Mouse (Mus musculus) liver, embryonic 14.5 days (tissue): ENCODE measurements at regions not wholly inside any gene's neighbourhood (a gene's known extent, or its start where the extent isn't known, plus 50 kb on each side); places are given as distances from the start of the nearest gene placed in this dataset.

Experiments
- ATAC-seq: fragments of 200-750 bp; cut with Nextera tagmentation; 2 replicates; pipeline ENCODE4 v1.8.0; 2017; ENCODE audit warnings: moderate number of reproducible peaks, mild to moderate bottlenecking, moderate library complexity; ENCODE audit not compliant: insufficient read depth
- DNase-seq, 3 experiments: peaks; one replicate each; pipeline ENCODE4 v3.0.0-alpha.2; 2012 to 2013; ENCODE audit warnings: low read depth in 3 of 3, low spot score in 3 of 3
- H3K27ac ChIP-seq: fragments of 300-500 bp; sonication (generic); 2 replicates; pipeline ENCODE4 v1.5.1; 2014; ENCODE audit warnings: moderate library complexity, mild to moderate bottlenecking, control low read depth, inconsistent platforms
- H3K27me3 ChIP-seq: fragments of 300-500 bp; sonication (generic); 2 replicates; pipeline ENCODE4 v1.6.1; 2014; ENCODE audit warnings: mild to moderate bottlenecking, low read length, moderate library complexity; ENCODE audit not compliant: control insufficient read depth, insufficient read depth
- H3K36me3 ChIP-seq: fragments of 300-500 bp; sonication (generic); replicated peaks from 2 replicates; pipeline ENCODE4 v1.6.1; 2014; ENCODE audit warnings: low read depth; ENCODE audit not compliant: control insufficient read depth, insufficient read depth
- H3K4me1 ChIP-seq, 2 experiments: fragments of 200-500 bp in 1 of 2; fragments of 300-500 bp in 1 of 2; sonication (generic) in 1 of 2; replicated peaks; 2 replicates each; pipeline ENCODE4 v1.6.1; 2012 to 2014; ENCODE audit warnings: antibody characterized with exemption in 1 of 2, inconsistent platforms in 1 of 2, low read length in 1 of 2; ENCODE audit not compliant: control insufficient read depth in 2 of 2, insufficient read depth in 2 of 2
- H3K4me2 ChIP-seq: fragments of 300-500 bp; sonication (generic); 2 replicates; pipeline ENCODE4 v1.6.1; 2014; ENCODE audit warnings: low read depth, mild to moderate bottlenecking, control low read depth, moderate library complexity
- H3K4me3 ChIP-seq, 2 experiments: fragments of 200-500 bp in 1 of 2; fragments of 300-500 bp in 1 of 2; sonication (generic) in 1 of 2; 2 replicates each; pipeline ENCODE4 v1.5.1; 2012 to 2014; ENCODE audit warnings: low read depth in 2 of 2, low read length in 2 of 2, mild to moderate bottlenecking in 2 of 2, control low read depth in 1 of 2, inconsistent platforms in 1 of 2, moderate library complexity in 1 of 2; ENCODE audit not compliant: insufficient read depth in 1 of 2
- H3K9ac ChIP-seq: fragments of 300-500 bp; sonication (generic); replicated peaks from 2 replicates; pipeline ENCODE4 v1.6.1; 2014; ENCODE audit warnings: mild to moderate bottlenecking, control low read depth, moderate library complexity
- H3K9me3 ChIP-seq: fragments of 300-500 bp; sonication (generic); 2 replicates; pipeline ENCODE4 v1.6.1; 2016; ENCODE audit warnings: low read length, mixed read lengths; ENCODE audit not compliant: control insufficient read depth
- CTCF ChIP-seq: IDR thresholded peaks from 2 replicates; pipeline ENCODE4 v1.5.1; 2016; ENCODE audit warnings: antibody characterized with exemption, low read depth, control low read depth
- EP300 ChIP-seq: IDR thresholded peaks from 2 replicates; pipeline ENCODE4 v1.6.1; 2016; ENCODE audit warnings: antibody characterized with exemption, low read depth
- WGBS: fragments of 180-500 bp; shearing (Covaris S2); extraction: QIAGEN DNeasy Blood & Tissue Kit; methylation state at CpG from one replicate; pipeline ENCODE4 v1.1.7; 2014; ENCODE audit not compliant: insufficient replicate concordance; 5-methylcytosine and 5-hydroxymethylcytosine counted together

DNA sequence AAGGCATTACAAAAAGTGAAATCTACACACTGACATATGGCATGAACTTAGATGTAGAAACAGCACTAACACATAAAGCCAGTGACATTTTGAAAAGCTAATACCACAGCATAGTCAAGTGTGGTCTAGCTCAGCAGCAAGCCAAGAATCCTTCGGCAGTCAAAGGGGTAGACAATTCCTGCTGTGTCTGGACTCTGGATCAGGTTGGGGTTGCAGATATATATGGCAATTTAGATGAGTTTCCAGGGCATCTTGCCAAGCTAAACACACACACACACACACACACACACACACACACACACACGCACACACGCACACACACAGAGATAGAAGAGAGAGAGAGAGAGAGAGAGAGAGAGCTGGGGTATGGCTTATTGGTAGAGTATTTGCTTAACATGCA is 118.2 kb downstream of the Chst1 start:
- H3K4me1 ChIP-seq: no peaks in the 10 kb centered on the region
- 55% methylated on average over 3 of the region's 3 CpGs for WGBS
- DNase-seq: no peak
- TF ChIP-seq CTCF (no peak), EP300 (no peak)
- ATAC-seq: no peak
- no peak overlapping the region for H3K4me3 ChIP-seq
- no peak overlapping the region for H3K9ac ChIP-seq
- no peaks in the 10 kb centered on the region for H3K9me3 ChIP-seq
- no peak overlapping the region for H3K4me2 ChIP-seq
- no peaks in the 10 kb centered on the region for H3K36me3 ChIP-seq
- H3K27ac ChIP-seq: no peak overlapping the region
- H3K27me3 ChIP-seq: no peaks in the 10 kb centered on the region

DNA sequence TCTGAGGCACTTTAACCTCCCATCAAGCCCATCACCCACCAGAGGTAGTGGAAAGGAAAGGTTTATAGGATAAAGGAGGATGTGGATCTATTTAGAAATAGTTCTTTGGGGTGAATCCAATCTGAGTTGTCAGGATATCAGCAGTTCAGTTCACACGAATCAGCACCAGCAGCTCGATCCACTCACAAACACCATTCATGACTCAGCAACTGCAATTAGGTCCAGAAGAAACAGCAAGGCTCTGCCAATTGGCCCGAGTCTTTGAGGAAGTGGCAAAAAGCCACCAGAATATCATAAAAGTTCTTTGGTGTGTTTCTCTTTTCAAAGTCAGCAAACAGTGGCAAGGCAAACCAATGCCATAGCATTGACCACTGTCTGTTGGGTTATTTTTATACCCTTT is 122.4 kb downstream of the Chst1 start:
- 30% methylated on average over 3 of the region's 3 CpGs for WGBS
- no peak for ATAC-seq
- H3K4me2 ChIP-seq: no peak overlapping the region
- H3K9me3 ChIP-seq: no peaks in the 10 kb centered on the region
- TF ChIP-seq EP300 (no peak), CTCF (no peak)
- H3K27me3 ChIP-seq: no peaks in the 10 kb centered on the region
- no peak overlapping the region for H3K27ac ChIP-seq
- no peak for DNase-seq
- 0 out of 4 replicates have a peak, but pooled peaks cover 0 to 2% of the 10 kb centered on the region in 2 experiments for H3K4me1 ChIP-seq
- H3K9ac ChIP-seq: no peak overlapping the region
- no peak overlapping the region for H3K4me3 ChIP-seq
- H3K36me3 ChIP-seq: no peaks in the 10 kb centered on the region

DNA sequence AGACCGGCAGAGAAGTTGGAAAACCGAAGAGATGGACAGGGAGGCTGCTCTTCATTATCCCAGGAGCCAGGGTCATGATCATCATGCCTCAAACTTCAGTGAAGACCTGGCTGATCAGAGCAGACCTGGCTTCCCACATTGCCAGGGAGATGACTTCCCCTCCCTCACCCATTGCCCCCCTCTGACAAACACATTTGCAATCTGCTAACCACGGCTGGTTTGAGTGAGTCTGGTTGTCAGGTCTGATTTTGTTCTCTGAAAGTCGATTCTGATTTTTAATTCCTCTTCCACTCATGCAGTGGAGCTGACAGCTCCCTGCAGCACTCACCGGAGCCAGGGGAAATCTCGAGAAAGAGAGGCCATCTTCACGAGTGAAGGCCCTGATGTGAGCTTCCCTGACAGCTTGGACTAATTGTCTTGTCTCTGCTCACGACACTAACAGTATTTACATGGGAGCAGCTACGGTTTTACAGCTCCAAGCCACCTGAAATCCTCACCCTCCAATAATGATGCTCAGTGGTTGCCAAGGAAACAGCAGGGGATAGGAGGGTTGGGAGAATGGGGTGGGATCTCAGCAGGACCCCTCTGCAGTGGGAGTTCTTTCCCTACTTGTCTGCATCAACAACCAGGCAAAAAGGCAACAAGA is 124.2 kb downstream of the Chst1 start:
- Histone ChIP-seq H3K9me3 (no peaks in the 10 kb centered on the region), H3K4me2 (no peak overlapping the region), H3K4me3 (no peak overlapping the region), H3K27ac (no peak overlapping the region), H3K4me1 (0 out of 4 replicates have a peak, but pooled peaks cover 0 to 2% of the 10 kb centered on the region in 2 experiments), H3K9ac (no peak overlapping the region), H3K27me3 (no peaks in the 10 kb centered on the region), H3K36me3 (no peaks in the 10 kb centered on the region)
- DNase-seq (no peak), ATAC-seq (no peak)
- TF ChIP-seq CTCF (no peak), EP300 (no peak)
- 38% methylated on average over 9 of the region's 9 CpGs for WGBS

DNA sequence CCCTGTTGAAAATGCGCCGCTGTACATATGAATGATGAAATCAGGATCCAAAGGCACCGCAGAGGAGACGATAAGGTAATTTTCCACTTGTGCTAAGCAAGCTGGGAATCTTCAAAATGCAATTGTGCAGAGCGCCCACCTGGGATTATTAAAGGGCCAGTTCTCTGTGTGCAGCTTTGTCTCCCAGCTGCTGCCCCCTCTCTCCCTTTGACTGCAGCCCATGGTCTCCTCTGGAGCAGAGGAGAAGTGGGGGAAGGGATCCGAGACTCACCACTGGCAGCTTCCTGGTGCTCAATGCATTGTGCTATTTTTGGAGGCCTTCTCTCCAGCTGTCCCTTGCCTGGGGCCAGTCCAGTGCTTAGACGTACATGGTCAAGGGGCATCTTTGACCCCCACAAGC is 127.1 kb downstream of the Chst1 start:
- no peak overlapping the region for H3K9ac ChIP-seq
- H3K9me3 ChIP-seq: no peaks in the 10 kb centered on the region
- TF ChIP-seq CTCF: no peak
- ATAC-seq (no peak), DNase-seq (no peak)
- H3K27ac ChIP-seq: no peak overlapping the region
- H3K4me3 ChIP-seq: no peak overlapping the region
- 66% methylated on average over 7 of the region's 7 CpGs for WGBS
- no peak overlapping the region for H3K4me2 ChIP-seq
- 0 out of 4 replicates have a peak, but pooled peaks cover 0 to 2% of the 10 kb centered on the region in 2 experiments for H3K4me1 ChIP-seq
- no peaks in the 10 kb centered on the region for H3K27me3 ChIP-seq
- no peaks in the 10 kb centered on the region for H3K36me3 ChIP-seq

DNA sequence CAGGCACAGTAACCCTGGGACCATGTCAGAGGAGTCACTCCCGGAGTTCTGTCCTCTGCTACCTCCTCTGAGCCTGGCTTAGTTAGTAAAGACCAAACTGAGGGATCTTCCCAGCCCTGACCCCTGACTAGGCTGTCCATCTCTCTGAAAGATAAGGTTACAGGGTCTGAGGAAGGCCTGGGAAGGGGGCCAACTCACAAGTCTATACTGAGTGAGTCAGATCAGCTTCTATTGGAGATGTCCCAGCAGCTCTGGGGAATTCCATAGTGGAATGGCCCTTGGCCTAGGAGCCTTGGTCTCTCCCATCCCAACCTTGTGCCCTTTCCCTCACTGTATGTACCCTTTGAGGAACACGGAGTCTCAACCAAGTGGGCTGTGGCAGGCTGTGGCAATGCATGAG is 127.7 kb downstream of the Chst1 start:
- H3K36me3 ChIP-seq: no peaks in the 10 kb centered on the region
- ATAC-seq (no peak), DNase-seq (no peak)
- H3K27me3 ChIP-seq: no peaks in the 10 kb centered on the region
- H3K4me3 ChIP-seq: no peak overlapping the region
- no peak overlapping the region for H3K9ac ChIP-seq
- no peaks in the 10 kb centered on the region for H3K9me3 ChIP-seq
- H3K4me2 ChIP-seq: no peak overlapping the region
- no peak for TF ChIP-seq CTCF
- TF ChIP-seq EP300: no peak
- 0 out of 4 replicates have a peak, but pooled peaks cover 0 to 2% of the 10 kb centered on the region in 2 experiments for H3K4me1 ChIP-seq
- no peak overlapping the region for H3K27ac ChIP-seq
- WGBS: 42% methylated on average over 2 of the region's 2 CpGs
